Mouse (Mus musculus) frontal cortex, adult 2 months (tissue): ENCODE data around the gene Coa5. TPM values are rescaled to one million over a fixed set of nuclear protein-coding genes. Genes with fewer than 3 reads are reported as not detected.

ENCODE experiments used
- DNase-seq, 2 experiments: peaks; one replicate each; pipeline ENCODE4 v3.0.0; 2022; ENCODE audit warnings: low spot score in 1 of 2; ENCODE audit errors: extremely low spot score in 1 of 2
- polyA plus RNA-seq: library from polyadenylated mRNA; depleted of rRNA; stranded (reverse); fragments of >200 nt; gene quantifications from 2 replicates; pipeline ENCODE4 v1.2.3, GENCODE M21; 2012; rRNA removed

The Coa5 gene
- 74.3 and 78.6 TPM in 2 replicates for polyA plus RNA-seq

GRCm38 (mm10) chr1:37429366-37430296 lies at the start of gene Coa5, which contains the start of gene Unc50:
TSS of gene Coa5 (minus strand) at chr1:37430103.
TSS of gene Unc50 (plus strand) at chr1:37430139.
- peak; percentile 90 to 97 for DNase-seq

- DNase-seq = peak in 1 of 2 experiments; percentile 32
Observed at GRCm38 (mm10) chr1:37479074-37479473, 49.2 kb upstream of the Coa5 start.

GRCm38 (mm10) chr1:37478416-37478815 lies 48.5 kb upstream of the Coa5 start:
- no peak for DNase-seq

GRCm38 (mm10) chr1:37477928-37478327 lies 48.0 kb upstream of the Coa5 start:
- no peak for DNase-seq

GRCm38 (mm10) chr1:37477250-37477649 lies 47.3 kb upstream of the Coa5 start:
- no peak for DNase-seq

GRCm38 (mm10) chr1:37475312-37475711 lies 45.4 kb upstream of the Coa5 start:
- DNase-seq = no peak

- DNase-seq = no peak
Observed at GRCm38 (mm10) chr1:37474634-37475190, 44.8 kb upstream of the Coa5 start.

GRCm38 (mm10) chr1:37474046-37474445 lies 44.1 kb upstream of the Coa5 start:
- no peak for DNase-seq

- no peak for DNase-seq
Observed at GRCm38 (mm10) chr1:37473251-37473650, 43.3 kb upstream of the Coa5 start.

- DNase-seq = peak in 1 of 2 experiments; percentile 28
Observed at GRCm38 (mm10) chr1:37471179-37472148, 41.6 kb upstream of the Coa5 start.

GRCm38 (mm10) chr1:37469007-37469406 lies 39.1 kb upstream of the Coa5 start:
- no peak for DNase-seq

GRCm38 (mm10) chr1:37467806-37468205 lies 37.9 kb upstream of the Coa5 start:
- DNase-seq = no peak

GRCm38 (mm10) chr1:37466322-37466995 lies 36.6 kb upstream of the Coa5 start:
- DNase-seq = no peak

GRCm38 (mm10) chr1:37464878-37465452 lies 35.1 kb upstream of the Coa5 start:
- no peak for DNase-seq

GRCm38 (mm10) chr1:37457546-37457945 lies 27.6 kb upstream of the Coa5 start:
- DNase-seq = no peak

GRCm38 (mm10) chr1:37451270-37451669 lies 21.4 kb upstream of the Coa5 start:
- DNase-seq = peak in 1 of 2 experiments; percentile 34

- peak in 1 of 2 experiments; percentile 78 for DNase-seq
Observed at GRCm38 (mm10) chr1:37448361-37449095, 18.6 kb upstream of the Coa5 start.

- DNase-seq = no peak
Observed at GRCm38 (mm10) chr1:37442848-37443835, 13.2 kb upstream of the Coa5 start.
